Mouse (Mus musculus): ENCODE data around the gene Scd4. TPM values are rescaled to one million over a fixed set of nuclear protein-coding genes. Genes with fewer than 3 reads are reported as not detected.

The Scd4 gene
- total and polyA plus RNA-seq, 3 experiments: 4.6 to 12.6 (median 6.0) TPM

GRCm38 (mm10) chr19:44286109-44286508 lies 46.8 kb upstream of the Scd4 start:
- no peak overlapping the region for H3K27ac ChIP-seq
- no peaks in the 10 kb centered on the region for H3K27me3 ChIP-seq (ENCODE audit: control insufficient read depth, insufficient read depth, low read length)
- TF ChIP-seq CTCF (IDR thresholded peaks at IDR 0.05): no peak
- no peak for TF ChIP-seq EP300 (IDR thresholded peaks at IDR 0.05; ENCODE audit: insufficient read depth, low read depth, low read length)
- TF ChIP-seq POLR2A (IDR thresholded peaks at IDR 0.05; ENCODE audit: insufficient read depth, low read depth, low read length): no peak
- no peak for DNase-seq
- peaks cover under 1% of the 10 kb centered on the region for H3K36me3 ChIP-seq (ENCODE audit: control insufficient read depth, insufficient read depth, low read length)
- intact Hi-C loops (cut with DNase I): no loop called here
- H3K79me2 ChIP-seq (replicated peaks; ENCODE audit: control insufficient read depth, insufficient read depth, low read length): no peaks in the 10 kb centered on the region
- no peak overlapping the region for H3K4me3 ChIP-seq
- H3K9ac ChIP-seq (ENCODE audit: low read depth, low read length): no peak overlapping the region
- peaks cover 4% of the 10 kb centered on the region for H3K4me1 ChIP-seq (ENCODE audit: control insufficient read depth, insufficient read depth, low read length)
- 58% methylated on average over 2 of the region's 2 CpGs for WGBS

GRCm38 (mm10) chr19:44287415-44288110 lies 45.3 kb upstream of the Scd4 start:
- Histone ChIP-seq H3K4me1 (ENCODE audit: control insufficient read depth, insufficient read depth, low read length) (peaks cover 4% of the 10 kb centered on the region), H3K4me3 (no peak overlapping the region), H3K9ac (ENCODE audit: low read depth, low read length) (no peak overlapping the region), H3K27me3 (ENCODE audit: control insufficient read depth, insufficient read depth, low read length) (no peaks in the 10 kb centered on the region), H3K36me3 (ENCODE audit: control insufficient read depth, insufficient read depth, low read length) (no peaks in the 10 kb centered on the region), H3K79me2 (replicated peaks; ENCODE audit: control insufficient read depth, insufficient read depth, low read length) (no peaks in the 10 kb centered on the region), H3K27ac (no peak overlapping the region)
- intact Hi-C loops (cut with DNase I): no loop called here
- TF ChIP-seq EP300 (IDR thresholded peaks at IDR 0.05; ENCODE audit: insufficient read depth, low read depth, low read length): no peak
- no peak for TF ChIP-seq CTCF (IDR thresholded peaks at IDR 0.05)
- no peak for DNase-seq
- WGBS: 57% methylated on average over 11 of the region's 11 CpGs

GRCm38 (mm10) chr19:44292083-44292482 lies 40.8 kb upstream of the Scd4 start:
- TF ChIP-seq CTCF (IDR thresholded peaks at IDR 0.05): no peak
- TF ChIP-seq POLR2A (IDR thresholded peaks at IDR 0.05; ENCODE audit: insufficient read depth, low read depth, low read length): no peak
- intact Hi-C loops (cut with DNase I): no loop called here
- no peak for DNase-seq
- Histone ChIP-seq H3K9ac (ENCODE audit: low read depth, low read length) (no peak overlapping the region), H3K27ac (no peak overlapping the region), H3K79me2 (replicated peaks; ENCODE audit: control insufficient read depth, insufficient read depth, low read length) (no peaks in the 10 kb centered on the region), H3K27me3 (ENCODE audit: control insufficient read depth, insufficient read depth, low read length) (no peaks in the 10 kb centered on the region), H3K4me3 (no peak overlapping the region), H3K4me1 (ENCODE audit: control insufficient read depth, insufficient read depth, low read length) (peaks cover under 1% of the 10 kb centered on the region), H3K36me3 (ENCODE audit: control insufficient read depth, insufficient read depth, low read length) (no peaks in the 10 kb centered on the region)
- 92% methylated on average over 2 of the region's 2 CpGs for WGBS

GRCm38 (mm10) chr19:44292483-44292882 lies 40.4 kb upstream of the Scd4 start:
- no peaks in the 10 kb centered on the region for H3K36me3 ChIP-seq (ENCODE audit: control insufficient read depth, insufficient read depth, low read length)
- H3K4me3 ChIP-seq: no peak overlapping the region
- TF ChIP-seq CTCF (IDR thresholded peaks at IDR 0.05): no peak
- TF ChIP-seq POLR2A (IDR thresholded peaks at IDR 0.05; ENCODE audit: insufficient read depth, low read depth, low read length): no peak
- TF ChIP-seq EP300 (IDR thresholded peaks at IDR 0.05; ENCODE audit: insufficient read depth, low read depth, low read length): no peak
- no peaks in the 10 kb centered on the region for H3K27me3 ChIP-seq (ENCODE audit: control insufficient read depth, insufficient read depth, low read length)
- no peak overlapping the region for H3K27ac ChIP-seq
- WGBS: 83% methylated on average over 3 of the region's 3 CpGs
- H3K4me1 ChIP-seq (ENCODE audit: control insufficient read depth, insufficient read depth, low read length): peaks cover 3% of the 10 kb centered on the region
- no peak for DNase-seq
- no peaks in the 10 kb centered on the region for H3K79me2 ChIP-seq (replicated peaks; ENCODE audit: control insufficient read depth, insufficient read depth, low read length)
- intact Hi-C loops (cut with DNase I): no loop called here
- H3K9ac ChIP-seq (ENCODE audit: low read depth, low read length): no peak overlapping the region

GRCm38 (mm10) chr19:44292941-44293768 lies 39.7 kb upstream of the Scd4 start, which contains the start of gene Scd2:
Gene Scd2, plus strand, starts transcription at chr19:44293674.
- DNase-seq: no peak
- Histone ChIP-seq H3K36me3 (ENCODE audit: control insufficient read depth, insufficient read depth, low read length) (no peaks in the 10 kb centered on the region), H3K4me1 (ENCODE audit: control insufficient read depth, insufficient read depth, low read length) (peaks cover 3% of the 10 kb centered on the region), H3K9ac (ENCODE audit: low read depth, low read length) (peak within 1 kb of the TSS; percentile 81), H3K4me3 (peak within 1 kb of the TSS; percentile 76), H3K27me3 (ENCODE audit: control insufficient read depth, insufficient read depth, low read length) (no peaks in the 10 kb centered on the region), H3K79me2 (replicated peaks; ENCODE audit: control insufficient read depth, insufficient read depth, low read length) (no peaks in the 10 kb centered on the region), H3K27ac (peak within 1 kb of the TSS; percentile 53)
- intact Hi-C loops (cut with DNase I): no loop called here
- WGBS: 15% methylated on average over 21 of the region's 21 CpGs
- no peak for TF ChIP-seq CTCF (IDR thresholded peaks at IDR 0.05)
- no peak for TF ChIP-seq POLR2A (IDR thresholded peaks at IDR 0.05; ENCODE audit: insufficient read depth, low read depth, low read length)
- no peak for TF ChIP-seq EP300 (IDR thresholded peaks at IDR 0.05; ENCODE audit: insufficient read depth, low read depth, low read length)

Measured in heart, adult 2 months (tissue).